ENCODE assay signal across 21 mouse cellular contexts in the genomic region with DNA sequence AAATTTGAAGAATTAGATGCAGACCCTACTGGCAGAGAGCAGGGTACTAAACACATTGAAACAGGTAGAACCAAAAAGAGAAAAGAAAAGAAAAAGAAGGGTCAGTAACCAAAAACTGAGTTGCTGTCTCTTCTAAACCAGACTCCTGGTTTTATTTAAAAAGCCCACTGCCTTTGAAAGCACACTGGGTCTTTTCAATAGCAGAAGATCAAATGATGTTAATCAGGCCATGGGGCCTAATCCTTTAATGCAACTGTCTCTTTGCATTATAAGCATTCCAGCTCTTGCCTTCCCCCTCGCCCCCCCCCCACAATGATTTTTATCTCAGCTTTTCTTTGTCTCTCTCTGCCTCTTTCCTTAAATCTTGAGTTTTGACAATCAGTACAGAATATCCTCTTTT. TPM values are rescaled to one million over a fixed set of nuclear protein-coding genes. Genes with fewer than 3 reads are reported as not detected.
DNase-seq lines count a peak whose midpoint lies in the region; ATAC-seq lines count a peak whose summit lies in the region.
"Had no signal": no experiment of that assay in that cellular context is flagged by ENCODE, and none has a peak within 500 bp of the region (broad histone marks: within the 10 kb centered on the region; RNA-seq: fewer than 3 reads in every experiment).

No protein-coding gene starts in this region.

- H3K27me3 ChIP-seq in midbrain, embryonic 10.5 days (ENCODE audit: low read depth, poor library complexity, severe bottlenecking), result no peaks in the 10 kb centered on the region
- no peaks in the 10 kb centered on the region for H3K27me3 ChIP-seq in midbrain, embryonic 15.5 days (replicated peaks)
- no peaks in the 10 kb centered on the region for H3K27me3 ChIP-seq in embryonic facial prominence, embryonic 10.5 days (replicated peaks; ENCODE audit: low read depth, poor library complexity, severe bottlenecking)
- H3K27me3 ChIP-seq in forebrain, embryonic 10.5 days (ENCODE audit: poor library complexity, severe bottlenecking), result no peaks in the 10 kb centered on the region
- H3K27me3 ChIP-seq: CH12.LX; embryonic facial prominence, embryonic 12.5 days; forebrain, embryonic 12.5 days had no signal

- no peak overlapping the region for H3K9ac ChIP-seq in midbrain, embryonic 15.5 days
- H3K9ac ChIP-seq: embryonic facial prominence, embryonic 12.5 days; forebrain, embryonic 12.5 days had no signal

- peaks cover 26% of the 10 kb centered on the region for H3K4me1 ChIP-seq in midbrain, embryonic 10.5 days
- 0 out of 2 replicates have a peak, but pooled peaks cover 3% of the 10 kb centered on the region for H3K4me1 ChIP-seq in midbrain, embryonic 15.5 days
- peaks cover 19% of the 10 kb centered on the region for H3K4me1 ChIP-seq in embryonic facial prominence, embryonic 10.5 days
- peaks cover 18% of the 10 kb centered on the region for H3K4me1 ChIP-seq in forebrain, embryonic 10.5 days

- no peak for ATAC-seq in midbrain, embryonic 15.5 days (replicated peaks)
- ATAC-seq in monocyte, adult 5-6 weeks (replicated peaks; ENCODE audit: insufficient number of reproducible peaks, low FRiP score, low TSS enrichment, poor library complexity, severe bottlenecking), result no peak
- ATAC-seq: activated CD4-positive, CD25-positive, alpha-beta regulatory T cell, adult 4 months; CD4-positive, CD25-positive, alpha-beta regulatory T cell, adult 4 months; Patski had no signal

- H3K4me3 ChIP-seq in midbrain, embryonic 10.5 days, result no peak overlapping the region
- H3K4me3 ChIP-seq in midbrain, embryonic 15.5 days, result no peak overlapping the region
- H3K4me3 ChIP-seq in embryonic facial prominence, embryonic 10.5 days, result no peak overlapping the region
- H3K4me3 ChIP-seq in forebrain, embryonic 10.5 days, result no peak overlapping the region
- H3K4me3 ChIP-seq: embryonic facial prominence, embryonic 12.5 days; forebrain, embryonic 12.5 days had no signal

- WGBS in midbrain, embryonic 10.5 days, result 25% methylated on average over 1 of the region's 1 CpGs
- WGBS in midbrain, embryonic 15.5 days, result 13% methylated on average over 1 of the region's 1 CpGs
- WGBS in embryonic facial prominence, embryonic 10.5 days, result 53% methylated on average over 1 of the region's 1 CpGs
- 36% methylated on average over 1 of the region's 1 CpGs for WGBS in forebrain, embryonic 10.5 days

- H3K27ac ChIP-seq in midbrain, embryonic 10.5 days (replicated peaks), result 0 out of 2 replicates have a peak overlapping the region, but pooled peaks have one; percentile 47
- H3K27ac ChIP-seq in midbrain, embryonic 15.5 days, result no peak overlapping the region
- H3K27ac ChIP-seq in embryonic facial prominence, embryonic 10.5 days (replicated peaks), result 0 out of 2 replicates have a peak overlapping the region, but pooled peaks have one; percentile 12
- no peak overlapping the region for H3K27ac ChIP-seq in forebrain, embryonic 10.5 days
- H3K27ac ChIP-seq: embryonic facial prominence, embryonic 12.5 days; forebrain, embryonic 12.5 days had no signal

- no peaks in the 10 kb centered on the region for H3K36me3 ChIP-seq in midbrain, embryonic 10.5 days
- H3K36me3 ChIP-seq in midbrain, embryonic 15.5 days (replicated peaks), result no peaks in the 10 kb centered on the region
- H3K36me3 ChIP-seq in embryonic facial prominence, embryonic 10.5 days (replicated peaks), result no peaks in the 10 kb centered on the region
- no peaks in the 10 kb centered on the region for H3K36me3 ChIP-seq in forebrain, embryonic 10.5 days (replicated peaks)
- H3K36me3 ChIP-seq: embryonic facial prominence, embryonic 12.5 days; forebrain, embryonic 12.5 days; G1E had no signal

- no peak for DNase-seq in midbrain, embryonic 10.5 days (ENCODE audit: low spot score)
- DNase-seq in embryonic facial prominence, embryonic 10.5 days (ENCODE audit: low spot score), result no peak
- DNase-seq in retina, embryonic 14.5 days (ENCODE audit: low spot score), result peak; percentile 49
- no peak for DNase-seq in forebrain, embryonic 10.5 days (ENCODE audit: extremely low spot score, low spot score)
- DNase-seq: adrenal gland, adult 8-10 months; adrenal gland, postnatal 14 days; adrenal gland, postnatal 36 days; B cell, adult 2 months; cerebellum, adult 11-12 months; cerebellum, adult 2 months; cerebellum, adult 9-10 months; cerebellum, postnatal 25 days had no signal

- H3K4me2 ChIP-seq in midbrain, embryonic 15.5 days, result no peak overlapping the region
- H3K4me2 ChIP-seq: embryonic facial prominence, embryonic 12.5 days; forebrain, embryonic 12.5 days had no signal

- no peaks in the 10 kb centered on the region for H3K9me3 ChIP-seq in midbrain, embryonic 10.5 days (replicated peaks)
- H3K9me3 ChIP-seq in midbrain, embryonic 15.5 days, result no peaks in the 10 kb centered on the region
- H3K9me3 ChIP-seq in embryonic facial prominence, embryonic 10.5 days, result no peaks in the 10 kb centered on the region
- H3K9me3 ChIP-seq in forebrain, embryonic 10.5 days, result no peaks in the 10 kb centered on the region
- H3K9me3 ChIP-seq: embryonic facial prominence, embryonic 12.5 days; forebrain, embryonic 12.5 days; G1E had no signal

RNA-seq across cellular contexts. Expression of a gene that starts 16.7 kb away (rescaled TPM):
- 78.0 and 86.1 TPM in 2 replicates for polyA plus RNA-seq in midbrain, embryonic 10.5 days (2016; fragmentation: Nextera tagmentation; extraction: Ambion mirVana)
- polyA plus RNA-seq in midbrain, embryonic 15.5 days (2015; fragmentation: Nextera tagmentation; extraction: Ambion mirVana), result 51.8 and 53.3 TPM in 2 replicates
- 94.9 and 97.4 TPM in 2 replicates for polyA plus RNA-seq in embryonic facial prominence, embryonic 10.5 days (2016; fragmentation: Nextera tagmentation; extraction: Ambion mirVana)
- 16.1 to 20.2 TPM (median 17.9 TPM) in 3 replicates for total RNA-seq in monocyte, adult 5-6 weeks (2017)
- 87.9 and 88.4 TPM in 2 replicates for polyA plus RNA-seq in forebrain, embryonic 10.5 days (2016; fragmentation: Nextera tagmentation; extraction: Ambion mirVana)

Comparison
In these comparisons a context has a peak if more than half of its experiments do, and no peak if none do; other contexts are left out.
1. H3K27ac ChIP-seq: peak in midbrain, embryonic 10.5 days (single experiment) and embryonic facial prominence, embryonic 10.5 days (single experiment); none in midbrain, embryonic 15.5 days (single experiment) and forebrain, embryonic 10.5 days (single experiment).